Mouse (Mus musculus) spleen, postnatal 4 days (tissue): ENCODE measurements around the gene Ms4a1.
"Not testable (repeated sequence)": the region's sequence is repeated elsewhere in the genome, so short reads cannot be mapped to it uniquely, and the experiment has no call there.

Experiments used
- DNase-seq, 2 experiments: peaks; one replicate each; pipeline ENCODE4 v3.0.0; 2022; ENCODE audit warnings: low spot score in 2 of 2

Gene Ms4a1

DNA sequence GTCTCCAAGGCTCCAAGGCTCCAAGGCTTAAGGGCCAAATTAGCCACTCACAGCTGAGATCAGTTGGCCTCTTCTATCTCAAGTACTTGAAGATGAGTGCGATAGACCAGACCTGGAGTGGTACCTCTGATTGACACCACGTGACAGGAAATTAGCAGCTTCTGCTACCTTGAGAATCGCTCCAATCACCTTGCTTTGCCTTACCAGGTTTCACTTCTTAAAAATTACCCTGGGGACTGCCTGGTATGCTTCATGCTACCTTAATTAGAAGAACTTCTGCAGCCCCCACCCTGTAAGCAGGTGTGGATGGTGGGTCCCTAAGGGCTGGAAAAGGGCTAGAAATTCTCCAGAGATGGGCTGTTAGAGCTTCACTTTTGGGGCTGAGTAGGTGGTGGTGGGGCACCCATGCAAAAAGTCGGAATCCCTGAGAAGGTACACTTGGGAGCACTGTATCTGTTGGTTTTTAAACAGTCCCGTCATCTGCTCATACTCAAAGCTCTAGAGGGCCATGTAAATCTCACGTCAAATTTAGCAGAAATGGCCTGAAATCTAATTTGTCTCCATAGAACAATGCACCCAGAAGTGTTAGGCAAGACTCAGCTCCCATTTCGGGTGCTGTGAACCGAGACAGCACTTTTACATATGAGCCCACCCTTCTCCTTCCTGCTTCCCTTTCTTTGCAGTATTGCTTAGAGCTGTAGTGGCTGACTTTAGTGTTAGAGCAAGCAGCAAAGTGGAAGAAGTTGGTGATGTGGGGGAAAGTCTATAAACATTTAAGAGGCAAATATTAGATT, at the start of gene Ms4a1:
Gene Ms4a1 (minus strand): TSS at position 190 of the 794 bp plus-strand sequence.
- DNase-seq, result peak; percentile 30 to 61

- DNase-seq, result no peak
These were observed 48.3 kb upstream of the Ms4a1 start, which contains the start of gene Ms4a14 for GRCm38 (mm10) chr19:11314354-11314753. TSS of gene Ms4a14 (minus strand) at chr19:11314454.

- no peak for DNase-seq
These were observed 42.8 kb upstream of the Ms4a1 start for GRCm38 (mm10) chr19:11308888-11309287.

DNA sequence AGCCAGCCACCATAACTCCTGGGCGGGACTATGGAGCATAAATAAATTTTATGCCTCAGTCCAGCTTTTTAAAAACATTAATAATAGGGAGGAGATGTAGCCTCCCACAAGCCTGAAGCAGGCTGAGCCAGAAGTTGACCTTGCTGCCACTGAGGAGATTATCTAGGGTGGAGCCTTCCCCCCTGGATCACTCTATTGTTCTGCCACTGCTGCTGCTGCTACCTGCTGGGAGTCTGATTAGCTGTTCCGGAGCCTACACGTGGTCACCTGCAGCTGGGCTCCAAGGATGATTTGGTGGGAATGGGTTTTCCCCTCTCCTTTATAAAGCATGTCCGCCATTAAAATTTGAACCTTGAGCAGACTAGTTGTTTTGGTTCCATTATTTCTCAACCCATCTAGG, 33.5 kb upstream of the Ms4a1 start:
- not testable (repeated sequence) for DNase-seq

DNA sequence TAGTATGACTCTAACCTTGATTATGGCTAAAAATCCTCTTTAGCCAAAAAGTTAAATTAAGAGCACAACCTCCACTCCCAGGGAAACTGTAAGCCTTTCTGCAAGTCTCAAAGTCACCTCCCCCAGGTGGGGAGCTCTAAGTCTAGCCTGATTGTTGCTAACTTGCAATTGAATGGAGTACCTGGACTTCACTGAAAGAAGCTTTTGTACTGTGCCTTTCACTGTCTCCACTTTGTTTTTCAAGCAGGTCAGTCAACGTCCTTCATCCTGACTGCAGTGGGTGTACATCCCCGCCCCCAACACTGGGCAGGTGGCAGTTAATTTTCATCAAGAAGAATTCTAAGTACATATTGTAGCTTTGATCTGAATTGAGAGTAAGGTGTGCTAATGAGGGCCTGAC, 32.9 kb upstream of the Ms4a1 start:
- DNase-seq, result no peak

GRCm38 (mm10) chr19:11293616-11294015, 27.6 kb upstream of the Ms4a1 start:
- not testable (repeated sequence) for DNase-seq

DNA sequence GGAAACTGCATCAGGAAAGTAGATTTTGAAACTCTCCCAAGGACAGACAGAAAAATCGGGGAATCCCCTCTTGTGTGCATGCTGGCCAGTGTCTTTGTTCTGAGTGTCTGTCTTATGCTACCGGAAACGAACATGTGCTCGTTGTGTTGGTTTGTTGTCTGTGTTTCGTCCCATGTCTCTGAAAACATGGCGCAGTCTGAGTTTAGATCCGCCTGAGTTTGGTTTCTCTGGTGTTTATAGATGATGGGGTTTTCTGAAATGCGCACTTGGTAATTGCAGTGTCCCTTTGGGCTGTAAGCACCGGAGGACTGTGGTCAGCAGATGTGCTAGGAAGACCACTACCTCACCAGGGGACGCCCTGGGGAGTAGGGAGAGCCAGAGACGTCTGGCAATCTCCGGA, 26.9 kb upstream of the Ms4a1 start:
- no peak for DNase-seq

DNA sequence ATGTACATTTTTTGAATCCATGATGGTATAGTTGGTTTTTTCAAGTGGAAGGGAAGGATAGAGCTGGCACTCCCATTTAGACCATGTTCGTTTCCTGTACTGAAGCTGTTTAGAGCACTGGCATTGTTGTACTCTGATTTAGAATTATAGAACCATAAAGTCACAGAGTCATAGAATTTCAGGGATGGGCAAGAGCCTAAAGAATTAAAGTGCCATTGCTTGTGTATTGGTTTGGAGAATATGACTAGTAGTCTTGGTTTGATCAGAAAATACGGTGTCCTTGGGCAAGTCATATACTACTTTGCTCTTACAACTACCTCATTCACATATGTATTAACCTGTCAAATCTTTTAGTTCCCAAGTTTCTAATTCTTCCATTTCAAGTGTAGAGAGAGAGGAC, 17.7 kb upstream of the Ms4a1 start, which contains the start of gene Ms4a5:
Gene Ms4a5 (minus strand): TSS at position 101 of the 400 bp plus-strand sequence.
- DNase-seq, result no peak

DNA sequence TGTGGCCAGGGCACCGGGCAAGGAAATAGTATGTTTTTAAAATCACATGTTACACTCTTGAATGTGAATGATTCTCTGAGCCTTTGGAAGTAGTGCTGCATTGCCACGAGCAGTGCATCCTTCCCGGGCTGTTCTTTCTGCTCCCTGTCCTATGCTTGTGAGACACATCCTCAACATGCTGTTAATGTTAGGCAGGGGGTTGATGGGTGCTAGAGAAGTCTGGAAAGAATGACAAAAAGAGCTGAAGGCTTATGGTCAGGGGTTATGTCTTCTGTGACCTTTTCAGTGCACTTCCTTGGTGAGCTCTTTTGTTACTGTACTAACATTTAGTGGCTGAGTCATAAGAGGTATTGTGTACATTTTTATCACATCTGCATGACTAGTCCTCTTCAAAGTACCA, 14.2 kb upstream of the Ms4a1 start:
- no peak for DNase-seq

DNA sequence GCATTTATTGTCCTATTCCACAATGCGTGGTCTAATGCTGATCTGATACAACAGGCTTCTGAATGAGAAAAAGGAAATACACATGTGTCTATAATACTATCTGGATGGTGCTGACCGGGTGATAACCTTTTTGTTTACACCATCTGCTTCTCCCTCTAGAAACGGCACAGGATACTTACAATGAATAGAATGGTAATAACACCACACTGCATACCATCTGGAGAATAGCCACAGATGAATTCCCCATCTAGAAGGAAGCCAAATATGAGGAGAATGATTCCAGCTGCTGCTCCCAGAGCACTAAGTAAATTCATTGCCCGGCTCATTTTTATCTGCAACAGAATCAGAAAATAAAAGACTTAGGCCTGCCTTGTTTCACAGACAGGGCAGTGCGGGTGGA, 10.4 kb upstream of the Ms4a1 start:
- no peak for DNase-seq

GRCm38 (mm10) chr19:11266956-11267355, 915 bp upstream of the Ms4a1 start:
- peak in 1 of 2 experiments; percentile 62 for DNase-seq

DNA sequence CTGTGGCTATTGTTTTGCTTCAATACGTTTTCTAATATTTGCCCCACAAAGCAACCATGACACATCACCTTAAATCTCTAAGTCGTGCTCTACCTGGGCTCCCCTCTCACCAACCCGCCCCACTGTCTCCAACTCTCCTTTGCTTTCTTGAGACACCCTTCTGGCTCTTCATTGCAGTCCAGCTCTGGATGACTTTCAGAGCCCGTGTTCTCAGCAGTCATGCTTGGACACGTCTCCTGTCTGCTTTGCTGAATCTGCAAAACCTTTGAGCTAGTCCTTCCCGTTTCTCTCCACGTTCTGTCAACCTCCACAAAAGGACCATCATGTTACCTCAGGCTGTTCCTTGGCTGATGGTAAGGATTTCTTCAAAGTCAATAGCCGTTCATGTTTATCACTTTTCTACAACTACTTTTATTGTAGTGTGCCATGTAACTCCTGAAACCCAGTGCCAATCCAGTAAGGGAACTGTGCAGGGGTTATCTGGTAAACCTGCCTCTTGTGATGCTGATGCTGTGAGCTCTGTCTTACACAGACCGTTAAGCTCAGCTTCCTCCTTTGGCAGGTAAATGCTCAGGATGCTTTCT, 1.3 kb downstream of the Ms4a1 start:
- no peak for DNase-seq

DNA sequence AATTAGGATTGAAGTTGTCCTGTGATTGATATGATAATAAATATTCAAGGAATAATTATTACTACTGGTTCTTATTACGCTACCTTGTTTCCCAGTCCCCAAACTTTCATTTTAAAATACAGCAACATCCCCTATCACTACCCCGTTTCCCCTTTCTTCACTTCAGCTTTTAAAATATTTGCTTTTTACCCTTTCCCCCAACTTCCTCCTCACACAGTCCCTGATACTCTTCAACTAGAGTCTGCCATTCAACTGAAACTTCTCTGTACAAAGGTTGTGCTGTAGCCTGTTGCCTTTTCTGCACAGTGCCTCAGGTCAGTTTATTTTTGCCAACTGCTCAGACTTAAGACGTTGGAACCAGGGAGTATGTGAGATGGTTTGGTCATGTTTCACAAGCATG, 2.5 kb downstream of the Ms4a1 start:
- DNase-seq, result no peak

GRCm38 (mm10) chr19:11262932-11263331, 3.1 kb downstream of the Ms4a1 start:
- not testable (repeated sequence) for DNase-seq

DNA sequence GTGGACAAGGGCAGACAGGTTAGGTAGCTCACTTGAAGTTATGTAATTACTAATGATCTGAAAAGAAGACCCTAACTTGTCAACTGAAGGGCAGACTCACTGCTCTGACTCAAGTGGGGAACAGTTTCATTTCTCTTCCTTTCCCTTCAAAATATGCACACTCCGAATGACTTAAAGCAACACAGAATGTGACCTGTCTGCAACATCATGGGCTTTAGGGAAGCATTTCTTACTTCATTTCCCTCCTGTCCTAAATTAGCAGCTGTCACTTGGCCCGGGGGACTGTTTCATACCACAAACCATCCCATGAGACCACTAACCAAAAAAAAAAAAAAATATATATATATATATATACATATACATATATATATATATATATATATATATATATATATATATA, 4.5 kb downstream of the Ms4a1 start:
- no peak for DNase-seq

DNA sequence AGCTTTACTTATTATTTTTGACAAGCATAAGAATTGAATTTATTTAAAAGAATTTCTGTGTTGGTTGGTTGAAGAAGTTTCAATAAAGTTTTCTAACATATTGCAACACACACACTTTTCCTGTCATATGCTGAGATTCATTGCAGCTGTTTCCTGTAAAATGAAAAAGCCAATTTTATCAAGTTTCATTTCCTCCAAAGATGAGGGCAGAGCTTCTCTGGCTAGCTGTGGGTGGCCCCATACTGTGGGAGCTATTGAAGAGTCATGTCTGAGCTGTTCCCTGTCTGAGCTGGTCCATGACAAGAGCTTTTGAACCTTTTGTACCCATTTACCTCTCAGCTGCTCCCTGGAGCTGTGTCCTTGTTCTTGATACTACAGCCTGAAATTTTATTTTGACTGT, 21.8 kb downstream of the Ms4a1 start:
- no peak for DNase-seq

- DNase-seq, result no peak
These were observed 23.5 kb downstream of the Ms4a1 start for GRCm38 (mm10) chr19:11242560-11242959.

DNA sequence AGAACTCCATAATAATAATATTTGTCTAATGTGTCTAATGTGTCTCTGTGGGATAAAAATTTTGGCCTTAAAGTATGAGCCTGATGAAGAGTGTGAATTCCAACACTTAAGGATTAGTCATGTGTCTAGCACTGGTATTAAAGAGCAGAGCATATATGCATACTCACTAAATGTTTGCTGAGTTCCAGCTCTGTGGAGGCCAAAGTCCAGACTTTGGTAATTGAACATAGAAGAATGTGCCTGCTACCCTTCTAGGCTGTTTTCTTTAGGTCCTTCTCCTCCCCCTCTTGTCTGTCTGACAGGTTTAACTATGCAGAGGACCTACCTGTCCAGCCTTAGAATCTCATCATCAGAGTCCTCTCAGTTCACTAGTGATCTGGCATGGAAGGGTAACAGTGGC, 30.2 kb downstream of the Ms4a1 start:
- DNase-seq, result no peak

DNA sequence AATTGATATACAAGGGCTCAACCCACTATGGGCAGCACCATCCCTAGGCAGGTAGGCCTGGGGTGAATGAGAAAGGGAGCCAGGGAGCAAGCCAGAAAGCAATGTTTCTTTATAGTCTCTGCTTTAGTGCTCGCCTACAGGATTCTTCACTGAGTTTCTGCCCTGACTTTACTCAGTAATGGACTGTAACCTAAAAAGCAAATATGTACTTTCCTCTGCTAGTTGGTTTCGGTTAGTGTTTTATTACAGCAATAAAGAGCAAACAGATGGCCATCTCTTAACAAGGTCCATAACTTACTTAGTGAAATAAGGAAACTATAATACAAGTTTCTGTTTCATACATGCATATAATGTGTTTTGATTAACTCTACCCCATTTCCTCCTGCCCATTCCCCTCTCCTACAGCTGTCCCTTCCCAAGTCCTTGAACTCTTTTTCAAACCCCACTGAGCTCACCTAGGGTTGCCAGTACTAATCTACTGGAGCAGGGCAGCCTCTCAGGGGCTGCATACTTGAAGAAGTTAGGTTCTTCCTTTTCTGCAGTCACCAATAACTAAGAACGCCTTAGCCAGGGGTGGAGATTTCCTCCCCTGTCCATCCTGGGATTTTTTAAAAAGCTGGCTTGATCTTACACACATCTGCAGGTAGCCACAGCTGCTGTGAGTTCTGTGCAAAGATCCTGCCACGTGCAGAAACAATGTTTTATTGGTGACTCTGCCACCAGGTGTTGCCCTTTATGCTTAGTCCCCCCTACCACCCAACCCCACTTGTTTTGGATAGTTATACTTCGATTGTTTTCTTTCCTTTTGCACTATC, 30.9 kb downstream of the Ms4a1 start:
- DNase-seq, result no peak

DNA sequence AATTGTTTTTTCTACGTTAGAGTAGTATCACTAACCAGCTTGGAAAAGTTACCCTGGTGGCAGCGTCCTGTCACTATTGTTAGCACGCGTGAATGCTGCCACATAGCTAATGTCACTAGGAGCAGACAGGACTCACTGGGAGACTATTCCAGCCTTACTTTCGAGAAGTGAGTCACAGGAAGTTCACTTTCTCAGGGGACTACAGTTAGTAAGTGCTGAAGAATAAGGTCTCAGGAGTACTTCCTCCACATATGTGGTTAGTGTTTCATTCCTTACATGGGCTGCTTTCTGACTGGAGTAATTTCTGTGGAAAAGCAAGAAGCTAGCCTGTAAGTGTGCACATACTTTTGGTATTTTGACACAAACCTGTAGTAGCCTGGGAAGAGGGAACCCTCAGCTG, 31.8 kb downstream of the Ms4a1 start:
- no peak for DNase-seq

DNA sequence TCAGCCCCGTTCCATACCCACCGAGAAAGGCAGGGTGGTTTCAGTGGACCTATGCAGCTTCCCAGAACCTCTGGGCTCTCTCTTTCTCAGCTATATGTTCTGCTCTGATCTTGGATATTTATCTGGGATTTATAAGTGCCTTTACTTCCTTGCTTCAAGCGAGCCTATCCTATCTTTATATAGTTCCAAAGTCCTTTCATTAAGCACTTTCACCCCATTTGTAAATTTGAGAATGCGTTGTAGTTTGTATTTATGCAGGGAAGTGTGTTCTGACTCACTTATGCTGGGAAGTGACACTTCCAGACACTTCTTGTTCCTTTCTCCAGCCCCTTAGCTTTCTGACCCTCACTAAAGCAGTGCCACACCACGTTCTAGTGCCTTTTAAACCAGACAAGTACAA, 33.7 kb downstream of the Ms4a1 start, which contains the start of gene Ms4a12:
Gene Ms4a12 (minus strand): TSS at position 101 of the 400 bp plus-strand sequence.
- no peak for DNase-seq
